Mouse (Mus musculus) inflammation-experienced regulatory T-cells, adult 16 weeks (primary cell): ENCODE measurements around the gene Lmo2. TPM values are rescaled to one million over a fixed set of nuclear protein-coding genes. Genes with fewer than 3 reads are reported as not detected.

Experiments
- polyA plus RNA-seq: library from polyadenylated mRNA; unstranded; fragments of 100-300 nt; shearing (Covaris generic); gene quantifications from one replicate; pipeline ENCODE4 v1.2.1, GENCODE M21; 2017

Lmo2 gene
- polyA plus RNA-seq, result 0.54 TPM

GRCm38 (mm10) chr2:103957649-103958546 is at the start of gene Lmo2:
Lmo2 (plus strand) TSS chr2:103957986.

GRCm38 (mm10) chr2:104027458-104028138 is 69.8 kb downstream of the Lmo2 start, which contains the start of gene Fbxo3:
Fbxo3 (plus strand) TSS chr2:104027721.

GRCm38 (mm10) chr2:104028139-104028723 is 70.4 kb downstream of the Lmo2 start, which contains the start of gene 4931422A03Rik:
4931422A03Rik (minus strand) TSS chr2:104028361.

Other genes with a start within 250 kb of the Lmo2 start
- gene Nat10, start 196.7 kb upstream of the Lmo2 start, polyA plus RNA-seq, result 51.9 TPM
- gene Caprin1, start 160.3 kb upstream of the Lmo2 start, polyA plus RNA-seq, result 192 TPM
- gene Fbxo3, start 69.7 kb downstream of the Lmo2 start, polyA plus RNA-seq, result 57.4 TPM
- 4.9 TPM for gene 4931422A03Rik, start 70.4 kb downstream of the Lmo2 start, polyA plus RNA-seq
- gene Gm10912, start 107.8 kb downstream of the Lmo2 start, polyA plus RNA-seq, result 0.29 TPM
- not detected for gene Gm10799, start 110.6 kb downstream of the Lmo2 start, polyA plus RNA-seq
- not detected for gene Cd59b, start 111.9 kb downstream of the Lmo2 start, polyA plus RNA-seq
- gene Cd59a, start 137.8 kb downstream of the Lmo2 start, polyA plus RNA-seq, result 0.23 TPM
- gene A930018P22Rik, start 164.8 kb downstream of the Lmo2 start, polyA plus RNA-seq, result not detected